Mouse (Mus musculus) megakaryocyte, adult 5-6 weeks (primary cell): ENCODE data around the gene Krtap3-2. TPM values are rescaled to one million over a fixed set of nuclear protein-coding genes. Genes with fewer than 3 reads are reported as not detected.

ENCODE experiments used
- total RNA-seq, 2 experiments: library from RNA; stranded (forward) in 1 of 2; stranded (reverse) in 1 of 2; fragments of 153-499, 151-499 nt in 1 of 2; fragments of 221-1000, 200-1000 nt in 1 of 2; gene quantifications; 2 replicates each; pipeline versions ENCODE4 v1.2.3 to v1.2.4; 2015 to 2017

The Krtap3-2 gene
- total RNA-seq, 2 experiments from 2014 or later = not detected

Other genes with a start within 250 kb of the Krtap3-2 start
Only the 30 nearest of the 35 such genes appear.
- not detected in 2 replicates for gene Krt26, start 218.9 kb downstream of the Krtap3-2 start, total RNA-seq (2015)
- gene Krt26, start 218.9 kb downstream of the Krtap3-2 start, total RNA-seq (2017) = not detected in 2 replicates
- not detected in 2 replicates for gene Krt27, start 205.7 kb downstream of the Krtap3-2 start, total RNA-seq (2015)
- not detected in 2 replicates for gene Krt27, start 205.7 kb downstream of the Krtap3-2 start, total RNA-seq (2017)
- not detected in 2 replicates for gene Krt28, start 181.9 kb downstream of the Krtap3-2 start, total RNA-seq (2015)
- gene Krt28, start 181.9 kb downstream of the Krtap3-2 start, total RNA-seq (2017) = not detected in 2 replicates
- 1.7 and 3.1 TPM in 2 replicates for gene Krt10, start 167.5 kb downstream of the Krtap3-2 start, total RNA-seq (2015)
- 0.98 TPM in 1 of 2 replicates, not detected in the other for gene Krt10, start 167.5 kb downstream of the Krtap3-2 start, total RNA-seq (2017)
- gene Krt12, start 134.6 kb downstream of the Krtap3-2 start, total RNA-seq (2015) = not detected in 2 replicates
- not detected in 2 replicates for gene Krt12, start 134.6 kb downstream of the Krtap3-2 start, total RNA-seq (2017)
- not detected in 2 replicates for gene Krt20, start 118.7 kb downstream of the Krtap3-2 start, total RNA-seq (2015)
- not detected in 2 replicates for gene Krt20, start 118.7 kb downstream of the Krtap3-2 start, total RNA-seq (2017)
- gene Krt23, start 63.7 kb downstream of the Krtap3-2 start, total RNA-seq (2015) = not detected in 2 replicates
- not detected in 2 replicates for gene Krt23, start 63.7 kb downstream of the Krtap3-2 start, total RNA-seq (2017)
- not detected in 2 replicates for gene Krt39, start 35.5 kb downstream of the Krtap3-2 start, total RNA-seq (2015)
- gene Krt39, start 35.5 kb downstream of the Krtap3-2 start, total RNA-seq (2017) = not detected in 2 replicates
- gene Krt40, start 13.7 kb downstream of the Krtap3-2 start, total RNA-seq (2015) = not detected in 2 replicates
- gene Krt40, start 13.7 kb downstream of the Krtap3-2 start, total RNA-seq (2017) = not detected in 2 replicates
- not detected in 2 replicates for gene Krtap3-3, start 6.0 kb downstream of the Krtap3-2 start, total RNA-seq (2015)
- gene Krtap3-3, start 6.0 kb downstream of the Krtap3-2 start, total RNA-seq (2017) = not detected in 2 replicates
- not detected in 2 replicates for gene Gm11939, start 2.6 kb upstream of the Krtap3-2 start, total RNA-seq (2015)
- not detected in 2 replicates for gene Gm11939, start 2.6 kb upstream of the Krtap3-2 start, total RNA-seq (2017)
- gene Krtap3-1, start 9.8 kb upstream of the Krtap3-2 start, total RNA-seq (2015) = not detected in 2 replicates
- gene Krtap3-1, start 9.8 kb upstream of the Krtap3-2 start, total RNA-seq (2017) = not detected in 2 replicates
- gene Krtap1-5, start 24.2 kb upstream of the Krtap3-2 start, total RNA-seq (2015) = not detected in 2 replicates
- gene Krtap1-5, start 24.2 kb upstream of the Krtap3-2 start, total RNA-seq (2017) = not detected in 2 replicates
- not detected in 2 replicates for gene Krtap1-4, start 26.8 kb upstream of the Krtap3-2 start, total RNA-seq (2015)
- gene Krtap1-4, start 26.8 kb upstream of the Krtap3-2 start, total RNA-seq (2017) = not detected in 2 replicates
- not detected in 2 replicates for gene Krtap1-3, start 34.5 kb upstream of the Krtap3-2 start, total RNA-seq (2015)
- not detected in 2 replicates for gene Krtap1-3, start 34.5 kb upstream of the Krtap3-2 start, total RNA-seq (2017)
- not detected in 2 replicates for gene Krtap9-3, start 41.3 kb upstream of the Krtap3-2 start, total RNA-seq (2015)
- gene Krtap9-3, start 41.3 kb upstream of the Krtap3-2 start, total RNA-seq (2017) = not detected in 2 replicates
- gene Gm11938, start 46.5 kb upstream of the Krtap3-2 start, total RNA-seq (2015) = not detected in 2 replicates
- not detected in 2 replicates for gene Gm11938, start 46.5 kb upstream of the Krtap3-2 start, total RNA-seq (2017)
- not detected in 2 replicates for gene Gm11937, start 53.3 kb upstream of the Krtap3-2 start, total RNA-seq (2015)
- not detected in 2 replicates for gene Gm11937, start 53.3 kb upstream of the Krtap3-2 start, total RNA-seq (2017)
- not detected in 2 replicates for gene Krtap2-4, start 58.0 kb upstream of the Krtap3-2 start, total RNA-seq (2015)
- not detected in 2 replicates for gene Krtap2-4, start 58.0 kb upstream of the Krtap3-2 start, total RNA-seq (2017)
- not detected in 2 replicates for gene Gm11562, start 63.6 kb upstream of the Krtap3-2 start, total RNA-seq (2015)
- not detected in 2 replicates for gene Gm11562, start 63.6 kb upstream of the Krtap3-2 start, total RNA-seq (2017)
- not detected in 2 replicates for gene Krtap4-1, start 71.4 kb upstream of the Krtap3-2 start, total RNA-seq (2015)
- not detected in 2 replicates for gene Krtap4-1, start 71.4 kb upstream of the Krtap3-2 start, total RNA-seq (2017)
- not detected in 2 replicates for gene Krtap4-2, start 78.2 kb upstream of the Krtap3-2 start, total RNA-seq (2015)
- gene Krtap4-2, start 78.2 kb upstream of the Krtap3-2 start, total RNA-seq (2017) = not detected in 2 replicates
- gene Krtap4-7, start 87.2 kb upstream of the Krtap3-2 start, total RNA-seq (2015) = not detected in 2 replicates
- not detected in 2 replicates for gene Krtap4-7, start 87.2 kb upstream of the Krtap3-2 start, total RNA-seq (2017)
- not detected in 2 replicates for gene Gm11555, start 93.4 kb upstream of the Krtap3-2 start, total RNA-seq (2015)
- not detected in 2 replicates for gene Gm11555, start 93.4 kb upstream of the Krtap3-2 start, total RNA-seq (2017)
- not detected in 2 replicates for gene Gm11563, start 102.1 kb upstream of the Krtap3-2 start, total RNA-seq (2015)
- gene Gm11563, start 102.1 kb upstream of the Krtap3-2 start, total RNA-seq (2017) = not detected in 2 replicates
- gene Krtap4-6, start 109.1 kb upstream of the Krtap3-2 start, total RNA-seq (2015) = not detected in 2 replicates
- not detected in 2 replicates for gene Krtap4-6, start 109.1 kb upstream of the Krtap3-2 start, total RNA-seq (2017)
- not detected in 2 replicates for gene Gm14190, start 133.9 kb upstream of the Krtap3-2 start, total RNA-seq (2015)
- not detected in 2 replicates for gene Gm14190, start 133.9 kb upstream of the Krtap3-2 start, total RNA-seq (2017)
- gene Gm14180, start 177.4 kb upstream of the Krtap3-2 start, total RNA-seq (2015) = not detected in 2 replicates
- not detected in 2 replicates for gene Gm14180, start 177.4 kb upstream of the Krtap3-2 start, total RNA-seq (2017)
- gene Gm11595, start 216.1 kb upstream of the Krtap3-2 start, total RNA-seq (2015) = not detected in 2 replicates
- gene Gm11595, start 216.1 kb upstream of the Krtap3-2 start, total RNA-seq (2017) = not detected in 2 replicates
- not detected in 2 replicates for gene Krtap4-8, start 223.9 kb upstream of the Krtap3-2 start, total RNA-seq (2015)
- not detected in 2 replicates for gene Krtap4-8, start 223.9 kb upstream of the Krtap3-2 start, total RNA-seq (2017)